Mouse (Mus musculus) stomach, embryonic 14.5 days (tissue): ENCODE measurements at regions not wholly inside any gene's neighbourhood (a gene's known extent, or its start where the extent isn't known, plus 50 kb on each side); places are given as distances from the start of the nearest gene placed in this dataset.

Experiments used
- ATAC-seq: fragments of 200-750 bp; cut with Nextera tagmentation; 2 replicates; pipeline ENCODE4 v1.8.0; 2017; ENCODE audit warnings: low read depth, moderate TSS enrichment; ENCODE audit not compliant: insufficient number of reproducible peaks, insufficient read depth, low FRiP score
- H3K27ac ChIP-seq: fragments of 300-500 bp; sonication (generic); 2 replicates; pipeline ENCODE4 v1.5.1; 2014; ENCODE audit warnings: mild to moderate bottlenecking, low read length, moderate library complexity, mixed read lengths
- H3K27me3 ChIP-seq: fragments of 300-500 bp; sonication (generic); 2 replicates; pipeline ENCODE4 v1.6.1; 2014; ENCODE audit warnings: low read length, control low read depth, mixed read lengths; ENCODE audit not compliant: control insufficient read depth, insufficient read depth
- H3K36me3 ChIP-seq: fragments of 300-500 bp; sonication (generic); 2 replicates; pipeline ENCODE4 v1.6.1; 2014; ENCODE audit warnings: mild to moderate bottlenecking, control low read depth, low read length, moderate library complexity, mixed read lengths; ENCODE audit not compliant: control insufficient read depth, insufficient read depth
- H3K4me1 ChIP-seq: fragments of 300-500 bp; sonication (generic); 2 replicates; pipeline ENCODE4 v1.6.1; 2014; ENCODE audit warnings: low read length, control low read depth, mixed read lengths; ENCODE audit not compliant: control insufficient read depth, insufficient read depth
- H3K4me2 ChIP-seq: fragments of 300-500 bp; sonication (generic); replicated peaks from 2 replicates; pipeline ENCODE4 v1.6.1; 2014; ENCODE audit warnings: low read depth, low read length, control low read depth
- H3K4me3 ChIP-seq: fragments of 300-500 bp; sonication (generic); 2 replicates; pipeline ENCODE4 v1.5.1; 2014; ENCODE audit warnings: low read depth, low read length, control low read depth
- H3K9ac ChIP-seq: fragments of 300-500 bp; sonication (generic); replicated peaks from 2 replicates; pipeline ENCODE4 v1.6.1; 2014; ENCODE audit warnings: low read depth, mild to moderate bottlenecking, control low read depth, low read length, moderate library complexity, mixed read lengths
- H3K9me3 ChIP-seq: fragments of 300-500 bp; sonication (generic); 2 replicates; pipeline ENCODE4 v1.6.1; 2016; ENCODE audit warnings: low read depth, low read length, control low read depth; ENCODE audit not compliant: control insufficient read depth
- WGBS: fragments of 180-500 bp; shearing (Covaris S2); extraction: QIAGEN DNeasy Blood & Tissue Kit; methylation state at CpG from one replicate; pipeline ENCODE4 v1.1.7; 2014; 5-methylcytosine and 5-hydroxymethylcytosine counted together

- 86% methylated on average over 6 of the region's 6 CpGs for WGBS
- no peaks in the 10 kb centered on the region for H3K27me3 ChIP-seq
Observed at GRCm38 (mm10) chr11:111880146-111880545, 814.2 kb downstream of the Kcnj2 start.

GRCm38 (mm10) chr11:111890026-111890425, 824.1 kb downstream of the Kcnj2 start:
- H3K4me3 ChIP-seq: no peak overlapping the region
- no peak overlapping the region for H3K27ac ChIP-seq
- H3K36me3 ChIP-seq: no peaks in the 10 kb centered on the region
- 67% methylated on average over 3 of the region's 3 CpGs for WGBS
- no peaks in the 10 kb centered on the region for H3K9me3 ChIP-seq
- H3K27me3 ChIP-seq: no peaks in the 10 kb centered on the region
- ATAC-seq: no peak
- no peak overlapping the region for H3K4me2 ChIP-seq
- H3K9ac ChIP-seq: no peak overlapping the region
- H3K4me1 ChIP-seq: no peaks in the 10 kb centered on the region; the same call in 1 of the 2 replicates

More at GRCm38 (mm10) chr11:111880146-111880545, 814.2 kb downstream of the Kcnj2 start:
- Histone ChIP-seq H3K9me3 (no peaks in the 10 kb centered on the region), H3K4me3 (no peak overlapping the region), H3K36me3 (no peaks in the 10 kb centered on the region), H3K4me2 (no peak overlapping the region), H3K4me1 (no peaks in the 10 kb centered on the region), H3K9ac (no peak overlapping the region), H3K27ac (no peak overlapping the region)
- ATAC-seq: no peak

- Histone ChIP-seq H3K4me2 (no peak overlapping the region), H3K4me1 (no peaks in the 10 kb centered on the region; the same call in 1 of the 2 replicates), H3K4me3 (no peak overlapping the region), H3K9ac (no peak overlapping the region), H3K9me3 (no peaks in the 10 kb centered on the region), H3K36me3 (no peaks in the 10 kb centered on the region), H3K27me3 (no peaks in the 10 kb centered on the region), H3K27ac (no peak overlapping the region)
- no peak for ATAC-seq
- 48% methylated on average over 8 of the region's 8 CpGs for WGBS
Observed at GRCm38 (mm10) chr11:111893861-111894260, 827.9 kb downstream of the Kcnj2 start.

- H3K27me3 ChIP-seq: no peaks in the 10 kb centered on the region
- H3K9ac ChIP-seq: no peak overlapping the region
- H3K9me3 ChIP-seq: no peaks in the 10 kb centered on the region
- H3K36me3 ChIP-seq: no peaks in the 10 kb centered on the region
- H3K4me1 ChIP-seq: no peaks in the 10 kb centered on the region; the same call in 1 of the 2 replicates
- no peak overlapping the region for H3K27ac ChIP-seq
- WGBS: 76% methylated on average over 4 of the region's 4 CpGs
- H3K4me2 ChIP-seq: no peak overlapping the region
- ATAC-seq: no peak
- H3K4me3 ChIP-seq: no peak overlapping the region
Observed at GRCm38 (mm10) chr11:111895221-111896200, 829.5 kb downstream of the Kcnj2 start.

GRCm38 (mm10) chr11:111897001-111897400, 831.0 kb downstream of the Kcnj2 start:
- Histone ChIP-seq H3K4me1 (no peaks in the 10 kb centered on the region), H3K4me3 (no peak overlapping the region), H3K27ac (no peak overlapping the region), H3K27me3 (no peaks in the 10 kb centered on the region), H3K36me3 (no peaks in the 10 kb centered on the region), H3K9ac (no peak overlapping the region), H3K9me3 (no peaks in the 10 kb centered on the region), H3K4me2 (no peak overlapping the region)
- ATAC-seq: no peak
- WGBS: 79% methylated on average over 6 of the region's 6 CpGs

GRCm38 (mm10) chr11:111904086-111904485, 838.1 kb downstream of the Kcnj2 start:
- 72% methylated on average over 4 of the region's 4 CpGs for WGBS
- Histone ChIP-seq H3K27ac (no peak overlapping the region), H3K36me3 (no peaks in the 10 kb centered on the region), H3K4me3 (no peak overlapping the region), H3K4me1 (no peaks in the 10 kb centered on the region), H3K4me2 (no peak overlapping the region), H3K27me3 (no peaks in the 10 kb centered on the region), H3K9me3 (no peaks in the 10 kb centered on the region), H3K9ac (no peak overlapping the region)
- ATAC-seq: no peak

- no peak overlapping the region for H3K4me3 ChIP-seq
- H3K4me2 ChIP-seq: no peak overlapping the region
- H3K36me3 ChIP-seq: no peaks in the 10 kb centered on the region
- ATAC-seq: no peak
- WGBS: 80% methylated on average over 8 of the region's 8 CpGs
- H3K4me1 ChIP-seq: no peaks in the 10 kb centered on the region
- H3K27ac ChIP-seq: no peak overlapping the region
- H3K9me3 ChIP-seq: no peaks in the 10 kb centered on the region
- no peaks in the 10 kb centered on the region for H3K27me3 ChIP-seq
- no peak overlapping the region for H3K9ac ChIP-seq
Observed at GRCm38 (mm10) chr11:111913891-111914290, 847.9 kb downstream of the Kcnj2 start.

- Histone ChIP-seq H3K27ac (no peak overlapping the region), H3K9ac (no peak overlapping the region), H3K9me3 (no peaks in the 10 kb centered on the region), H3K27me3 (no peaks in the 10 kb centered on the region), H3K4me3 (no peak overlapping the region), H3K4me2 (no peak overlapping the region), H3K4me1 (no peaks in the 10 kb centered on the region), H3K36me3 (no peaks in the 10 kb centered on the region)
- no peak for ATAC-seq
- 98% methylated on average over 1 of the region's 1 CpGs for WGBS
Observed at GRCm38 (mm10) chr11:111926336-111926735, 855.7 kb upstream of the Sox9 start.
